Mouse (Mus musculus): Measurements from ENCODE around the gene Mef2a.

DNA sequence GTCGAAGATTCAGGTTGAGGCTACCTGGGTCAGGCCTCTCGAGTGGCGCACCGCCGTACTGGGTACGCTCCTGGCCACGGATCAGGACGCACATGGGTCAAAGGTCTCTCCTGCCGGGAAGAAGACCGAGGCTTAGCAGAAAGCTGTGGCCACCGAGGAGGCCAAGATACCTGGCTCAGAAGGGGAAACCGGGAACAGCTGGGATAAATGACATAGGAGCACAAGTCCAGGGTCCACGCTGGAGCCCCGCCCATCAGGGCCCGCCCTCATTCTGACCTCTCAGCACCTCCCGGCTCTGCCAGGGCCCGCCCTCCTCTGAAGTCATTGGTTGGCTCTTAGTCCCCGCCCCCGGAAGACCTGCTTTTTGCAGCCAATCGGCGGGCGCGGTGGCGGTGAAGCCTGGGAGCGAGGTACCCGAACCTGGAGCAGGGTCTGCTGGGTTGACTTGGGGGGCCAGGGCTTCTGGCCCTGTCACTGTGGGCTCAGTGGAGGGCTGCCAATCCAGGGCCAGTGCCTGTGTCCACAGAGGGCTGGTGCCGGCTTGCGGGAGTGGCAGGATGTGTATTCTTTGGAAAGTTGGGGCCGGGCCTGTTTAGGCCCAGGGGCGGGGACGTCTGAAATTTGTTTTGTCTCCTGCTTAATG is 150.3 kb downstream of the Mef2a start, which contains the start of gene Lysmd4:
- TF ChIP-seq MYOD1 (IDR thresholded peaks at IDR 0.05; ENCODE audit: control insufficient read depth in 1 of 3, insufficient read length in 2 of 3, low read depth in 2 of 3), result peak in 1 of 3 experiments; percentile 23
- TF ChIP-seq POLR2A (IDR thresholded peaks at IDR 0.05; ENCODE audit: insufficient read length, low read depth), result peak; percentile 38
- TF ChIP-seq USF1 (IDR thresholded peaks at IDR 0.05; ENCODE audit: low read depth), result no peak
- TF ChIP-seq TCF12 (IDR thresholded peaks at IDR 0.05; ENCODE audit: insufficient read depth, poor library complexity, severe bottlenecking), result no peak
- TF ChIP-seq MAX (IDR thresholded peaks at IDR 0.05; ENCODE audit: low read depth), result no peak
- no peak for TF ChIP-seq POLR2AphosphoS2 (IDR thresholded peaks at IDR 0.05; ENCODE audit: insufficient read length, low read depth)
- no peak for TF ChIP-seq E2F4 (IDR thresholded peaks at IDR 0.05; ENCODE audit: insufficient read depth)

Data from myocyte (in vitro differentiated cells).